Mouse (Mus musculus) intestine, postnatal 0 days (tissue): Measurements from ENCODE around the gene Fndc8. TPM values are rescaled to one million over a fixed set of nuclear protein-coding genes. Genes with fewer than 3 reads are reported as not detected.

Experiments used
- ATAC-seq: fragments of 200-750 bp; cut with Nextera tagmentation; 2 replicates; pipeline ENCODE4 v1.8.0; 2017; ENCODE audit warnings: mild to moderate bottlenecking, moderate TSS enrichment, moderate library complexity
- H3K27ac ChIP-seq: fragments of 300-500 bp; sonication (generic); 2 replicates; pipeline ENCODE4 v1.5.1; 2014; ENCODE audit warnings: mild to moderate bottlenecking, low read depth, low read length, moderate library complexity
- H3K27me3 ChIP-seq: fragments of 300-500 bp; sonication (generic); replicated peaks from 2 replicates; pipeline ENCODE4 v1.6.1; 2014; ENCODE audit warnings: low read length, mixed read lengths; ENCODE audit not compliant: control insufficient read depth, insufficient read depth
- H3K36me3 ChIP-seq: fragments of 300-500 bp; sonication (generic); 2 replicates; pipeline ENCODE4 v1.6.1; 2014; ENCODE audit warnings: mild to moderate bottlenecking, moderate library complexity; ENCODE audit not compliant: control insufficient read depth, insufficient read depth
- H3K4me1 ChIP-seq: fragments of 300-500 bp; sonication (generic); replicated peaks from 2 replicates; pipeline ENCODE4 v1.6.1; 2014; ENCODE audit warnings: antibody characterized with exemption, low read length, mixed read lengths; ENCODE audit not compliant: control insufficient read depth, insufficient read depth
- H3K4me2 ChIP-seq: fragments of 300-500 bp; sonication (generic); replicated peaks from 2 replicates; pipeline ENCODE4 v1.6.1; 2014; ENCODE audit warnings: low read depth, mild to moderate bottlenecking, moderate library complexity
- H3K4me3 ChIP-seq: fragments of 300-500 bp; sonication (generic); 2 replicates; pipeline ENCODE4 v1.5.1; 2014; ENCODE audit warnings: low read depth, low read length
- H3K9ac ChIP-seq: fragments of 300-500 bp; sonication (generic); 2 replicates; pipeline ENCODE4 v1.6.1; 2014; ENCODE audit warnings: mild to moderate bottlenecking, low read depth, low read length
- H3K9me3 ChIP-seq: fragments of 300-500 bp; sonication (generic); 2 replicates; pipeline ENCODE4 v1.6.1; 2016; ENCODE audit warnings: mixed run types; ENCODE audit not compliant: control insufficient read depth
- CTCF ChIP-seq: sonication (generic); IDR thresholded peaks from 2 replicates; pipeline ENCODE4 v1.5.1; 2016; ENCODE audit warnings: low read depth, mild to moderate bottlenecking, control low read depth, antibody characterized with exemption, moderate library complexity
- WGBS: fragments of 180-500 bp; shearing (Covaris S2); extraction: QIAGEN DNeasy Blood & Tissue Kit; methylation state at CpG from one replicate; pipeline ENCODE4 v1.1.7; 2014; 5-methylcytosine and 5-hydroxymethylcytosine counted together
- polyA plus RNA-seq: library from polyadenylated mRNA; unstranded; fragments of >200 nt; fragmentation: Nextera tagmentation; extraction: Ambion mirVana; gene quantifications from 2 replicates; pipeline ENCODE4 v1.2.1, GENCODE M21; 2015

The Fndc8 gene
- polyA plus RNA-seq, 1 experiment from 2014 or later: 0.16 TPM

DNA sequence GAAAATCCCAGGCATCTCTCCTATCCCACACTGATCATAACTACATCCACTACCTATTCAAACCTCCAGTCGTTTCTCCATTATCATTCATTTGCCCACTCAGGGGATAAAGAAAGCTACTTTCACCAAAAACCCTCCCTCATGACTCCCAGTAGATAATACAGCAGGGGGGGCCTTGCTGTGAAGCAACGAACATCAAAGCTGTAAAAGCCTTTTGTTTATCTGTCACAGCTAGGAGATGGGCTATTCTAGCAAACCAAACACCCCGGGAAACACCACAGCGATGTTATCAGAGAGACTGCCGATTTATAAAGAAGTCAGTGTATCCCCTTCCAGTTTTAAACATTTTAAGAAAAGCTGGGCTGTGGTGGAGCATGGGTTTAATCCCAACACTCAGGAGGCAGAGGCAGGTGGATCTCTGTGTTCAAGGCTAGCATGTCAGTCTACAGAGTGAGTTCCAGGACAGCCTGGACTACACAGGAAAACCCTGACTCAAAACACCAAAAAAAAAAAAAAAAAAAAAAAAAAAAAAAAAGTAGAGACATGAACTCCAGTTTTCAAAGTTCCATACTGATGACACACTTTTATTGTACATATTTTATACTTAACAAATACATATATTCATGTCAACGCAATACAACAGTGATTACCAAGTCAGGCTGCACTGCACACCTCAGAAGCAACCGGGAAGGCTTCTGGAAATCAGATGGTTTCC, 24.9 kb upstream of the Fndc8 start:
- H3K9me3 ChIP-seq: no peaks in the 10 kb centered on the region
- no peak overlapping the region for H3K9ac ChIP-seq
- no peaks in the 10 kb centered on the region for H3K36me3 ChIP-seq
- 32% methylated on average over 7 of the region's 7 CpGs for WGBS
- TF ChIP-seq CTCF: no peak
- no peak overlapping the region for H3K27ac ChIP-seq
- no peaks in the 10 kb centered on the region for H3K27me3 ChIP-seq
- H3K4me1 ChIP-seq: no peaks in the 10 kb centered on the region
- ATAC-seq: no peak
- no peak overlapping the region for H3K4me3 ChIP-seq
- H3K4me2 ChIP-seq: no peak overlapping the region

DNA sequence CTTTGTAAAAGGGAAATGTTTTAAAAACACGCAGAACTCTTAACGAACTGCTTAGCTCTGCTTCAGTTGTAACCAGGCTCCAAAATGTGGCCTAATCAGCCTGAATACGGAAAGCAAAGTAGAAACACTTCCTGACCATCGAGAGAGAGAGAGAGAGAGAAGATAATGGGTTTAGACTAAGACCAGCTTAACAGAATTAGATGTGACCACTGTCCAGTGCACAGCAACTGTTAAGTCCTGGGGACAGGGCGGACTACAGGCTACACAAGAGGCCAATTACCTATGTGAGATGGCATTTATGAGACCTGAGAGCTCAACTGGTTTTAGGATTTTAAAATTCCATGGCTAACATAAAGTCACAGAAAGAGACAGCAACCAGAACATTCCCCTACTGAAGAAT, 24.0 kb upstream of the Fndc8 start:
- no peaks in the 10 kb centered on the region for H3K9me3 ChIP-seq
- WGBS: 79% methylated on average over 5 of the region's 5 CpGs

DNA sequence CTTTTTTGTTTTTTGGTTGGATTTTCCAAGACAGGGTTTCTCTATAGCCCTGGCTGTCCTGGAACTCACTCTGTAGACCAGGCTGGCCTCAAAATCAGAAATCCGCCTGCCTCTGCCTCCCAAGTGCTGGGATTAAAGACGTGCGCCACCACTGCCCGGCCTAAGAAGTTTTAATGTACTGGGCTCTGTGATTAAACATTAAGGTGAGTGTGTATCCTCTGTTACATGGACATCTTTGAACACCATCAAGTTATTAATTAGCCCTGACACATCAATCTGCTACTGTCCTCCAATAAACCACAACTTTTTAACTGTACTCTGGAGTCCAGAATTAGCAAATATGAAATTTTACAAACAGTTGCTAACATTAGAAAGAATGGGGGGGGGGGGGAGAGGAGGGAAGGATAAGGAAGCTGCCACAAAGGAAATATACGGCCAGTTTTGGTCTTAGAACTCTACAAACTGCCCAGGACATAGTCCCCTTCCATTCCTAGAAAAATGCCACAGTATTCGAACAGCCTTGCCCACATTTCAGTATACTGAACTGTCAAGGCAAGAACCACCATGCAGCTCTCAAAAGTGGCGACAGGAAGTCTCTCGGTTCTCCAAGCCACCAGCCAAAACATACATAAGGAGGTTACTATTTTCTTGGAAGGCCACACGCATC, 22.3 kb upstream of the Fndc8 start:
- H3K4me2 ChIP-seq: peak overlapping the region; percentile 77
- no peaks in the 10 kb centered on the region for H3K9me3 ChIP-seq
- peak overlapping the region; percentile 87 for H3K27ac ChIP-seq
- H3K4me3 ChIP-seq: peak overlapping the region; percentile 95
- 51% methylated on average over 9 of the region's 9 CpGs for WGBS
- TF ChIP-seq CTCF: no peak
- no peaks in the 10 kb centered on the region for H3K4me1 ChIP-seq
- H3K9ac ChIP-seq: peak overlapping the region; percentile 81; the same call in 1 of the 2 replicates
- no peaks in the 10 kb centered on the region for H3K27me3 ChIP-seq
- no peaks in the 10 kb centered on the region for H3K36me3 ChIP-seq
- no peak for ATAC-seq

More for the DNA sequence above, 24.0 kb upstream of the Fndc8 start:
- no peaks in the 10 kb centered on the region for H3K27me3 ChIP-seq
- H3K9ac ChIP-seq: no peak overlapping the region
- no peak overlapping the region for H3K4me3 ChIP-seq
- no peaks in the 10 kb centered on the region for H3K36me3 ChIP-seq
- no peak overlapping the region for H3K4me2 ChIP-seq
- no peak for ATAC-seq
- no peaks in the 10 kb centered on the region for H3K4me1 ChIP-seq
- no peak overlapping the region for H3K27ac ChIP-seq
- no peak for TF ChIP-seq CTCF

DNA sequence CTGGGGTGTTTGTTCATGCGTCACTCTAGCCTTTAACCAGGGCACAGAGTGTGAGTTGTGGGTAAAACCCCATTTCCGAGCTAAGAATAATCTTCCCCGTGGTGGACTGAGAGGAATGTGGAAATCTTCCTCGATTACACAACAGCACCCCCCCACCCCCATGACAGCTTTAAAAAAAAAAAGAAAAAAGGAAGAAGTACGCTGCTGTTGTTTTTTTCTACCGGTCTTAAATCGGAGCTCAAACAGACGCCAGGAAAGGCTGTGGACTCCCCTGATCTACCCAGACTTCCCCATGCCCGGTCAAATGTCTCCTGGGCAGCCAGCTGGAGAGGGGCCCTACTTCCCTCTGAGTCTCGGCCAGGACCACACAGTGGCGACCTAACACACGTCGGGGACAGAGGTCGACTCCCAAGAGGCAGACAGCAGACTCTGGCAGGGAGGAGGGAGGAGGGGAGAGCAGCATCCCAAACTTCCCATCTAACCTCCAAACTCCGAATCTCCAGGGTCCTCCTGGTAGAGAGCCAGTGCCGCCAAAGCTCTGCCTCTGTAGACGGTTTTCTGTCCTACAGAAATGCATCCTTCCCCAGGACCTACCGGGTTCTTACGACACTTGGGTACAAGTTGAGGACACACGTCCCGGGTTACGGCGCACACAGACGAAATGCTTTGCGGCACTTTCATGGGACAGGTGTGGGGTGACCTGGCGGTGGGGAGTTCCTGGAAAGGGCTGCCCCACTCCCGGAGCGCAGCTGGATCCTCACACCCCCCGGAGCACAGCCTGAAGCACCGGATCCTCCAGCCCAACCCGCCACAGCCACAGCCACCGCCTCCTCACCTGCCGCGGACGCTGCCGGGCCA, 21.5 kb upstream of the Fndc8 start:
- under 1% methylated on average over 36 of the region's 36 CpGs for WGBS
- TF ChIP-seq CTCF: no peak
- Histone ChIP-seq H3K4me2 (peak overlapping the region; percentile 77), H3K27ac (peak overlapping the region; percentile 87), H3K27me3 (no peaks in the 10 kb centered on the region), H3K4me3 (peak overlapping the region; percentile 95), H3K36me3 (no peaks in the 10 kb centered on the region), H3K9ac (peak overlapping the region; percentile 81), H3K9me3 (no peaks in the 10 kb centered on the region), H3K4me1 (no peaks in the 10 kb centered on the region)
- ATAC-seq: peak; percentile 80

DNA sequence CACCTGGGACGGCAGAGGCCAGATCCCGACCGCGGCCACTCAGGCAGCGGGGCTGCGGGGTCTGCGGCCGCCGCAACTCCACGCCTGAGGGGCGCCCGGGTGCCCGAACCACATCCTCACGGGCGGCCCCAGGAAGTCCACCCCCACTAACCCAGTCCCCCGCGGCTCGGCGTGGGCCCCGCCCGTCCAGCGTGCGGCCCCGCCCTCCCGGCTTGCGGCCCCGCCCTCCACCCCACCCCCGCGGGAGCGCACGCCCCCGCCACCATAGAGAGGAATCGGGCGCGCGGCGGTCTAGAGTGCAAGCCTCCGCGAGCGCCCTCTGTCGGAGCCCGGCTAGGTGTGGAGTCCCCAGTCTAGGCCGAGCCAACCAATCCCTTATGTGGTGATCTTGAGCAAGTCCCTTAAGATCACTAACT, 20.9 kb upstream of the Fndc8 start, which contains the start of gene Rffl:
Rffl (minus strand) TSS at position 180 of the 416 bp plus-strand sequence.
- Histone ChIP-seq H3K4me3 (peak within 1 kb of the TSS; percentile 95), H3K27me3 (no peaks in the 10 kb centered on the region), H3K36me3 (no peaks in the 10 kb centered on the region), H3K27ac (peak within 1 kb of the TSS; percentile 87), H3K9me3 (no peaks in the 10 kb centered on the region), H3K9ac (peak within 1 kb of the TSS; percentile 81), H3K4me1 (no peaks in the 10 kb centered on the region), H3K4me2 (peak within 1 kb of the TSS; percentile 77)
- WGBS: 0% methylated on average over 38 of the region's 43 CpGs
- TF ChIP-seq CTCF: peak; percentile 87
- ATAC-seq: peak; percentile 92

DNA sequence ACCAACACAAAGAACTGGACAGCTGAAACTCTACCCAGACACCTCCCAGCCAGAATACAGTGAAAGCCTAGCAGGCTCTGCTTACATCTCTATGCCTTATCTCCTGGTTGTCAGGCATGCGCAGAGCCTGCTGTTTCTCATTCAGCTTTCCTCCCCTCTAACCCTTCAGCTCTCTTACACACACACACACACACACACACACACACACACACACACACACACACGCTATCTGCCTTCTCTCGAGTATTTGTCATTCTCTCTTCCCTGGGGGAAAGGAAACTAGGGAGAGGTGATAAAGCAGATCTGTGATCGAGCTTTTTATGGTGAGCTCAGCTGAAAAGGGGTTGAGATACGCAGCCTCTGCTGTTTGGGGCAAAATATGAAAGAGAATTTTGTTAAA, 17.0 kb upstream of the Fndc8 start:
- Histone ChIP-seq H3K4me3 (no peak overlapping the region), H3K36me3 (peaks cover 10% of the 10 kb centered on the region; the same call in 1 of the 2 replicates), H3K4me2 (no peak overlapping the region), H3K9me3 (no peaks in the 10 kb centered on the region), H3K27me3 (no peaks in the 10 kb centered on the region), H3K4me1 (no peaks in the 10 kb centered on the region), H3K9ac (no peak overlapping the region), H3K27ac (no peak overlapping the region)
- 50% methylated on average over 5 of the region's 5 CpGs for WGBS
- TF ChIP-seq CTCF: no peak
- no peak for ATAC-seq
